Mouse (Mus musculus): ENCODE measurements around the gene Kif1b.
"Not testable (repeated sequence)": the region's sequence is repeated elsewhere in the genome, so short reads cannot be mapped to it uniquely, and the experiment has no call there.

The Kif1b gene

DNA sequence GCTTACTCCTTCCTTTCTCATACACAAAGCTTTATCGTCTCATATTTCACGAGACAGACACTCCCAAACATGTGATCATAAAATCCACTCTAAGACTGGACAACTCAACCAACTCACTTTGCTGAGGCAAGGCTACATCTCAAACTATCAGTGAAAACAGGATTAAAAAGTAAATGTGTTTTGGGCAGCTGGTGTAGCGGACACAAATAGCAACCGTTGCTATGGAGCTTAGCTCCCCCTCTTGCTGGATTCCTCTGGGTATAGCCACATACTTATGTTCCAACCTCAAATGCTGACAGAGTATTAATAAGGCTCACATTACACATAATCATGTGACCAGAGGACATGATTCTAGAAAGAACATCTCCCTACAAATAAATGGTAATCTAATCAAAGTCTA, 29.9 kb downstream of the Kif1b start:
- peak; percentile 22 for DNase-seq (ENCODE audit: extremely low spot score, low read depth, low spot score)

DNA sequence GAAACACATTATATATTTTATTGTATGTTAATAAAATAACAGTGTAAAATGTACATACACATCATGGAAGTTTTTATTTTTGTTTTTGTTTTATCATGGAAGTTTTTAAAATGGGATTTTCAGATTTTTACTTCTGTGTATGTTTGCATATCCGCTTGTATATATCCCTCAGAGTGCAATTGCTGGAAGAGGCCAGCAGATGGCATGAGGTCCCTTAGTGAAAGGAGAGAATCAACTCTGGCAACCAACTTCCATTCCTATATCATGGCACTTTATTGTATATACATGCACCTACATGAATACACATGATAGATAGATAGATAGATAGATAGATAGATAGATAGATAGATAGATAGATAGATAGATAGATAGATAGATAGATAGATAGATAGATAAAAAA, 34.4 kb downstream of the Kif1b start:
- DNase-seq (ENCODE audit: extremely low spot score, low read depth, low spot score), result no peak

DNA sequence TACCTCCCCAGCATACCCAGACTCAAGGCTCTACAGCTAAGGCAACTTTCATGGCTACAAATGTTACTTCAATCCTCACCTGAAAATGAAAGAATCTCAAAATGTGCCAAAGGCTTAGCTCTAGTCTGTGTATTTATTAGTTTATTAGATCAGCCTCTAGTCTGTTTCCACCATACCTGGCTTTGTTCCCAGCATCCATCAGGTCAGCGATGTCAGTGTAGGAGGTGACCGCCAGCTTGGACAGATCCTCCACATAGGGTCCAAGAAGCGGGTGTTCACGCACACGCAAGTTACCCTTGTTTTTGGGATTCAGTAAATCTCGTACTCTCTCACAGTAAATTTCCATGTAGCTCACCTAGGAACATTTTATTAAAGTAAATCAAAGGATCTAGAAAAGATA, 37.0 kb downstream of the Kif1b start:
- DNase-seq (ENCODE audit: extremely low spot score, low read depth, low spot score), result no peak

DNA sequence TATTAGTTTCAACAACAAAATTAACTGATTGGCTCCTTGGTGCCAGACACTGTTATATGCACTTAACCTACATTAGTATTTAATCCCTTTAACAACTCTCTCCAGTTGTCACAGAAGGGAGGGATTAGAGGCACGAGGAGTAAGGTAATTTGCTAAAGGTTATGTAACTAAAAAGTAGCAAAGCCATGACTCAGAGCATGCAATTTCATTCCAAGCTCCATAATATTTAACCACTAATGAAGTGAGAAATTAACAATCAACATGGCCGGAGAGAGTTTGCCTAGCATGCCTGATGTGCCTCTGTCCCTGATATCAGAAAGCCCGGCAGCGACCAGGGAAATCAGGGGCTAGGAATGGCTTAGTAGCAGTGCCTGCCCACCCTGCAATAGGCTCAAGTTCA, 38.5 kb downstream of the Kif1b start:
- DNase-seq (ENCODE audit: extremely low spot score, low read depth, low spot score), result no peak

DNA sequence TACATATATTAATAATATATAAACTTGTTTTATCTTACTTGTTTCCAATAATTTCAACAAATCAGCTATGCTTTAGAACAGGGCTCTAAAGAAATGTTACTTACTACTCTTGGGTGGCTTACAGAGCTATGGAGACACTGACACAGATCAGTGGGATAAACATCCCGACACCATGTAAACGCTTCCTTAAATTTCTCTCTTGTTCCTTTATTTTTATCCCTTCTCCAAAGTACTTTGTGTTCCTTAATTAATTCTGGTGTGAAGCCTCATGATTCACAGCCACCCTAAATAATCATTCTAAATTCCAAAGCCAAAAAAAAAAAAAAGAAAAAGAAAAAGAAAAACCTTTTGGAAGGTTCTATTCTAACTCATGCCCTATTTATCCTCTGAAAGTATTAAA, 42.6 kb downstream of the Kif1b start:
- no peak for DNase-seq (ENCODE audit: extremely low spot score, low read depth, low spot score)

DNA sequence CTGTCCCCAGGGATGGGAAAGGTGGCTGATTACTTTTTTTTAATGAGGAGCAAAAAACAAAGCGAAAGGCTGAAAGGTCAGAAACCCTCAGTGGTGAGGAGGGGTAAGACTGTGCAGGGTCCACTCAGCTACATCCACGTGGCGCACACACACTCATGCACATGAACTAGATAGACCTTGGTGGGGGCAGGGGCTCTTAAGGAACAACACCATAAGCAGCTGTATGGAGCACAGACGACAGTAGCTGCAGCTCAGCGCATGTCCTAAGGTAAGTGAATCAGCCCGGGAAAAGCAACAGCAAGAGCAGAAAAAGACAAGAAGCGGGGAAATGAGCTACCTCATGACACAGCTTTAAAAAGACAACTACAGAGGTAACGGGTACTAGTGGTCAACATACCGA, 44.3 kb downstream of the Kif1b start:
- no peak for DNase-seq (ENCODE audit: extremely low spot score, low read depth, low spot score)

DNA sequence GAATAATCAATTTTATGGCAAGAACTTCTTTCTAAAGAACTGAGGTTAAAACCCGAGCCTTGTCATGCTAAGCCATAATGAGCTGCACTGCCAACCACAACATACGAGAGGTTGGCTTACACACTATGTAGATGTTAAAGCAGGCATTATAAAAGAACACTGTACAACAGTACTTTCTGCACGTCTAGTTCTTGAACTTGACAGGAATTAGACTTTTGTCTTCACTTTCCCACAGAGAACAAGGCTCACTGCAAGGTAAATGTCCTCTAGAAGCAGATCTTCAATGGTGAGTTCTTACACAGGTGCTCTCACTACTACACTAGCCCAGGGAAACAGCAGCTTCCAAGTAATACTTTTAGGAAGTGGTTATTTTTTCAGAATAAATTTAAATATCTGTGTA, 46.0 kb downstream of the Kif1b start:
- DNase-seq (ENCODE audit: extremely low spot score, low read depth, low spot score), result no peak

DNA sequence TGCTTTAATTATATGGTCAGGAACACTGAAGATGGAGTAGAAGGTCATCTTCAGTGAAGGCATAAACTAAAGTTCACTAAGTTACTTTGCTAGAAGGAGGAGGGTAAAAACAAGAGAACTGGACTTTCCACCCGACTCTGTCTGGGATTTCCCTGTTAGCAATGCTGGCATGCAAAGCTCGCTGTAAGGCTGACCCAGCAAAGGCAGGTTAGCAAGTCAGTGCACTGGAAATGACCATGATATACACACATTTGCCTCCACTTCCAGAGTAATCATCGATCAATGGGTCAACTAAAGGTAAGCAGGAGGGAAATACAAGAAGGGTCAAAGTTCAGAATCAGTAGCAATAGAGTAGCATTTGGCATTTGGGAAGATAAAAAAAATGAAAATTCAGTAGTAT, 46.6 kb downstream of the Kif1b start:
- no peak for DNase-seq (ENCODE audit: extremely low spot score, low read depth, low spot score)

DNA sequence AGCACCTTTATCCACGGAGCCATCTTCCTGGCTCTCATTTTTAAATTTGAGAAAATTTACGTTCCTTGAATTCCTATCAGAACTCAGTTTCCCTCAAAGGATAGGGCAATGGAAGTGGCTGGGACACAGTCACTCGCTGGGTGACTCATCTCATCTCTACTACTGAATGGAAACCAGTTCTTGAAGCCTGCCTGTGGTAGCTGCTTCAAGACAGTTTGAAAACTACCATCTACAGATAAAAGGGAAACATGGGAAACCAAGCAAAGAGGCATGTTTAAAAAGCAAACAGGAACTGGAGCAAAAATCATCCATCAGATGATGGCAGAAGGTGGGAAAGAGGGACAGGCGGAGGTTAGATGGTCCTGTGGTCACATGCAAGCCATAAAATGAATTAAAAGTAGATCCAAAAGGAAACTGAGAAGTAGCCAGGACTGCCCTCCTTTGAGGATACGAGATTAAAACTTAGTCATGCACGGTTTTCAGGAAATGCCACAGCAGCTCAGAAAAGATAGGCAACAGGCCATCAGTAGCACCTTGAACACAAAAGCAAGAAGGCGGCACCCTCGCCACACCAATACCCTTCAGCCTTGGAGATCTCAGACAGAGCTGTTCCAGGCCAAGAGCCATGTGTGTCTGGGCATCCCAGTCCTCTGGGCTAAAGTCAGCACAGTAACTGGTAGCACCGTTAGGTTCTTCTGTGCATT, 48.0 kb downstream of the Kif1b start:
- no peak for DNase-seq (ENCODE audit: extremely low spot score, low read depth, low spot score)

DNA sequence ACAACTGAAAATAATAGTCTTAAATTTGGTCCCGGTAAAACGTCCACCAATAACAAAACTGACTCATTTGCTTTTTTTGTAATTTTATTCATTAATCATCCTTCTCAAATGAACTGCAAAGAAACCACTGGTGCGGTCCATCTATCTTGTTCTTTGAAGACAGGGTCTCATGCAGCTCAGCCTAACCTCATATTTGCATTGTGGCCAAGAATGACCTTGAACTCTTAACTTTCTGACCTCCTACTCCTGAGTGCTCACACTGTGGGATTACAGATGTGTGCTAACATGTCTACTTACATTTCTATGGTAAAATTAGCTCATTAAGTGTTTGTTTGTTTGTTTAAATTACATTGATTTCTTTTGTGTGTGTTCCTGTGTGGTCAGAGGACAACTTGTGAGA, 48.6 kb downstream of the Kif1b start:
- no peak for DNase-seq (ENCODE audit: extremely low spot score, low read depth, low spot score)

DNA sequence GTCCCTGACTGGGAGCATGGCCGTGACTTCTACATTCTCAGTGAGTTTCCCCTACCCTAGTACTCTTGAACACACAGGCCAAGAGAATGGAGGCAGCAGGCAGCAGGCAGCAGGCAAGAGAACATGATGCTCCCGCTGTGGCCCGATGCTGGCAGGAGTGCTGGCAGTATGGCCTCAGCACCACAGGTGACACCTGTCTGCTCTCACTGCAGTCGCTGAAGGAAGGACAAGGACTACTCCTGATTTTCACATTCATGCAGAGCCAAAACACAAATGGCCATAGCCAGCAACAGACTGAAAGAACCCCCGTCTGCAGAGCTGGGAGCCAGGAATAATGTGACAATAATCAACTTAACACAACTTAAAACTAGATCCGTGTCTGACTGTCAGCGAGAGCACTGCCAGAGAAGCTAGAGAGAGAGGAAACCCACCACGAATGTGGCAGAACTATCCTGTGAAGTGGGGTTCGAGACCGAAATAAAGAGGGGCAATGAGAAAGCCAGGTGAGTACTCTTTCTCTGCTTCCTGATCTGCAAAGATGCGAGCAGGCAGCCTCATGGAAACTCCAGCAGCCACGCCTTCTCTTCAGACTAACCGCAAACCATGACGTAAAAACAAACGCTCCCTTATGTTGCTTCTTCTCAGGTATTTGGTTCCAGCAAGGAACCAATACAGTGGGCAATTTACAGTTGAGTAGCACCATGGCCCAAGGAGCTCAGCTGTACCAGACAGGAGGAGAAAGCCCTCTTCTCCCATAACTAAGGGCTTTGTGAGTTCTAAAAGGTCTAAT, 50.8 kb downstream of the Kif1b start:
- no peak for DNase-seq (ENCODE audit: extremely low spot score, low read depth, low spot score)

DNA sequence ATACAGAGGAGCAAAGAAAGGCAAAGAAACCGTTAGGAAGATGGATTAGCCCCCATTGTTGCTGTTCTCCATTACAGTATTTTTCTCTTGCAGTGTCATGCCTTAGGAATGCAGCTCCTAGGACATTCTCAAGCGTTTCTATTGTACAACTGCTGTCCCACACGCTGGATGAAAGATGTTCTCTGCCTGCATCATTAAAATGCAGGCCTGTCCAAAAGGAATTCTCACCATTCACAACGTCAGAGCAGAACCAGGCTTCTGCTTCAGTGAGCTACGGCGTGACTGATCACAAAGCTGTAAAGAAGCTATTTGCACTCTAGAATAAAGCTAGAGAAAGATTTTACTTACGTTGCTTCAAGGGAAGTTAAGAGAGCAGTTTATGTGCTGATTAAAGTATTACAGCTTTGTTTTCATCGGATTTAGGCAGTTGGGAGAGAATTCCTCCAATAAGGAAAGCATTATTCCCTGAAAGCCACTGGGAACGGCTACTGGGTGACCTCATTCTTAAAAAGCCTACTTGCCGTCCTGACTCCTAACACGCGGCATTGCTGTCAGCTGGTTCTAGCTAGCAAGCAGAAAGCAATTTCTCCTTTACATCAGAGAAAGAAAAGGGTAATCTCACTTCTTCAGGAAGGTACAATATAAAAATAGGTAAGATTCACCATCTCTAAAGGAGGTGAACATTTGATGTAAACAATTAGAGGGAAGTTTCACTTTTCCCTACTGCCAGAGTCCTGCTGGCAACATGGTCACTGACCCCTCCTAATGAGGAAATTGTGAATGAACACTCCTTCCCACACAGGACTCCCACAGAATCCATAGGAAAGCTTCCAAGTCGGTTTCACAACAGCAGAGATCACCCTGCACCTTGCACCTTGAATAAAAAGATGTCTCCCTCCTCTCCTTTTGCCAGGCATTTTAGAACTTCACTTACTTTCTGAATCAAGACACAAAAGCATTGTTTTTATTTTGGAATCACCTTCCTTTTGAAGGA, 51.9 kb downstream of the Kif1b start:
- no peak for DNase-seq (ENCODE audit: extremely low spot score, low read depth, low spot score)

DNA sequence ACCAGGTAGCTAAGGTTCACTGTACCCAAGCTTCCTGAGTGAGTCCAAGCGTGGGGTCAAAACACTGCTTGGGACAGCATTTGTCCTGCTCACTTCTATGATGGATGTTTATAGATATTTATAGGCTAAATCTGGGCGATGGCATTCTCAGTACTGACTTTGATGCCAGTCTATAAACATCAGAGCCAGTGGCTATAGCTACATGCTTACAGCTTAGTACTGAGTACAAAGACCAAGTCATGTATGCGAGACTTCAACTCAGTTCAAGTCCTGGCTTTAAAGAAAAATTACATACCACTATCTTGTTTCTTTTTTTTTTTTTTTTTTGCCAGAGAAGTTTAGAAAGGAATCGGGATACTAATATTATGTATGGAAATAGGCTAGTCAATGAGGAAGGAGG, 52.7 kb downstream of the Kif1b start:
- DNase-seq (ENCODE audit: extremely low spot score, low read depth, low spot score), result no peak

DNA sequence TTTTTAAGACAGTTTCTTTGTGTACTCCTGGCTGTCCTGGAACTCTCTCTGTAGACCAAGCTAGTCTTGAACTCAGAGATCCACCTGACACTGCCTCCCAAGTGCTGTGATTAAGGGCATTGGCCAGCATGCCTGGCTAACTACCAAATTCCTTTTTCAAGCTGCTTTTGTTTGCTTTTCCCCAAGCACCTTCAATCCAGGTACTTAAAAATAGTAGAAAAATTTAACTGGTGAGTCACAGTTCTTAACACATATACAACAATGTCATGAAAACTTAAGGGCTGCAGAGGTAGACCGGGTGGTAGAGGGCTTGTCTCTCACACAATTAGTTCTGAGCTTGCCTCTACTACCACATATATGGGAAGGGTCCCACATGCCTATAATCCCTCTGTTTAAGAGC, 58.2 kb downstream of the Kif1b start:
- no peak for DNase-seq (ENCODE audit: extremely low spot score, low read depth, low spot score)

DNA sequence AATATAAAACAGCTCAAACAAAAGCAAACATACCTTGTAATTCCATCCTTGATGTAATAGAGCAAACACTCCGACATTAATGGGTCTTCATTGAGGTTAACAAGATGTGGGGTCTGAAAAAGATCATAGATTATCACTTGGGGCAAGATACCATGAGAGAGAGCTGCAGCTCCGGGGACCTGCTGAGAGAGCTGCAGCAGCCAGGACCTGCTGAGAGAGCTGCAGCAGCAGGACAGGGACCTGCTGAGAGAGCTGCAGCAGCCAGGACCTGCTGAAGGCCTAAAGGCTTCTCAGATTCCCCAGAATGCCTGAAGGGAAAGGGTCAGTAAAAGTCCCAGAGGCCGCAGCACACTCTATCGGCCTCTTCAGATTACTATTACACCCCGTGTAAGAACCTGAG, 59.7 kb downstream of the Kif1b start:
- no peak for DNase-seq (ENCODE audit: extremely low spot score, low read depth, low spot score)

DNA sequence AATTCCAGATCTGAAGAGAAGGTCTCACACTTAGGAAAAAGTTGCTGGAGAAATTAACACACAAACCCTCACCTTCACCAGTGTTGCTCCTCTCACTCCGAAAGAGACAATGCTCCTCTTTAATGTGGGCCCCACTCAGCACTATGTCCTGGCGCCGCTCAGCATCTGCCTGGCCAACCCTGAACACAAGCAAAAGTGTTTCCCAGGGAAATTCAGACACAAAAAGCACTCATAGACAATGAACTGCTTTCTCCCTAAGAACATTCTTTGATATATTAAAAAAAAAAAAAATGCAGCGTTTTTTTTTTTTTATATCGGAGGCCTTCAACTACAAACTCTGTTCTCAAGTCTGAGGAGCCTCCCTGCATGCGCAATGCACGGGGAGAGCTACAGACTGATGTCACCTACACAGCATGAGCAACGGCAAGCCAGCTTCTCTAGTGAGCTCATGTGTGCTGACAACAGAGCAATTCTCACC, 60.3 kb downstream of the Kif1b start:
- DNase-seq (ENCODE audit: extremely low spot score, low read depth, low spot score), result no peak

DNA sequence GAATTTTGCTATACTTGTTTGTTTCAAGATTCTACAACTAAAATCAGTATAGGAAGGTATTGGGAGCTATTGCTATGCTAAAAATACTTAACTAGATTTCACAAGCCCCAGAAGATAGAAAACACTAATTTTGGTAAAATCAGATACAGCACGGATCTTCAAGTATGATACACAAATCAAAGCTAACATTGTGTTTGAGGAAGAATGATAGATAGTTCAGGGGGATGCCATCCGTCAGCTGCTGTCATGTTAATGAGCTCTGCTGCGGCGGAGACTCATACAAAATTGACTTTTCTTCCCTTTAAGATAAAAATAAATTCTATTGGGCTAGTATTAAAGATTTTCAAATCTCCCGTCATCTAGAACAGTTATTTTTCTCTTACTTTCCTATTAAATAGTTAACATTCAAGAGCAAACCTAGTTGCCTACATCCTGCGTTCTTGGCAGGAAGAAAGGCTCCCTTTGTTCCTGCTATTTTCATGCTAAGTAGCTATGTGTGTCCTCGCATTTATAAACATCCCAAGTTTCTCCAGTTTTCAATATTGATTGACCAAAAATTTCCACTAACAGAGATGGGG, 60.8 kb downstream of the Kif1b start:
- no peak for DNase-seq (ENCODE audit: extremely low spot score, low read depth, low spot score)

DNA sequence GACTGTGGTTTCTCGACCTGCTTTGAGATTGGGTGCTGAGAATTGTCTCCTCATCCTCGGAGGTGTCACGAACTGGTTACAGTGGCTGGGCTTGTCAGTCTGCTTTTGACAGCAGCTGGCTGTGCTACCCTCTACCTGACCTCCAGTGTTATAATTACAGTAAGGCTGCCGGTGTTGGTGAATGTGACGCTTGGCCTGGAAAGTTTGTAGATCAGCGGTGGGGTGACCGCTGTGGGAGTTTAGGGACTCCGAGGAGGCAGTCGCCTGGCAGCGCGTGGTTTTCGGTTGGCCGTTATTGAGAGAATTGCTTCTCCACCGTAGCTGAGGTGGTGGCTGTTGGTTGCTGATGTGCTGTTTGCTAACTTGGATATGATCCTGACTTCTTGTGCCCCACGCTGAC, 70.5 kb downstream of the Kif1b start:
- no peak for DNase-seq (ENCODE audit: extremely low spot score, low read depth, low spot score)

DNA sequence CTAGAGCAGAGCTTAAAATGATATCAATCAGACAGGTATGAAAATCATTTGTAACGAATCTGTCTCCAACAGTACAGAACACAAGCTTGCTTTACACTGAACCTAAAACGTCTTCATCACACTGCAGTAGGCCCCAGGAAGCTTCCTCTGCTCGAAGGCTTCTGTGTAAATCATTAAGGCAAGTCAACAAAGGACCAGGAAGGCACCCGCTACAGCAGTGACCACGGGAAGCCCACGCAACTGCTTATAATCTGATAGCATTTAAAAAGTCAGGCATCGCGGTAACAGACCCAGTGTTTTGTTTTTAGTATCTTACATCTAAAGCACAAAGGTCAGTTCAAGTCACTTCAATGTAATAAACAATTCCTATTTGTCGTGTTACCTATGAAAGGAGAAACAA, 73.6 kb downstream of the Kif1b start:
- DNase-seq (ENCODE audit: extremely low spot score, low read depth, low spot score), result no peak

DNA sequence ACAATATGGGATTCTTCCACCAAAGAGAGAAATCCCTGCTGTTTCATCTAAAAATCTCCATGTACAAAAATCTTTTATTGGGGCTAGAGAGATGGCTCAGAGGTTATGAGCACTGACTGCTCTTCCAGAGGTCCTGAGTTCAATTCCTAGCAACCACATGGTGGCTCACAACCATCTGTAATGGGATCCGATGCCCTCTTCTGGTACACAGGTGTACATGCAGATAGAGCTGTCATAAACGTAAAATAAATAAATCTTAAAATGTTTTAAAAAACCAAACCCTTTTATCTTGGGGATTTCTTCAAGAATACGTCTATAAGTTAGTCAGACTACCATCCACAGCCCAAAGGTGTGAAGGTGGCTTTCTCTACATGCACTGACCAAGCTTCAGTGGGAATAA, 78.8 kb downstream of the Kif1b start:
- not testable (repeated sequence) for DNase-seq (ENCODE audit: extremely low spot score, low read depth, low spot score)

DNA sequence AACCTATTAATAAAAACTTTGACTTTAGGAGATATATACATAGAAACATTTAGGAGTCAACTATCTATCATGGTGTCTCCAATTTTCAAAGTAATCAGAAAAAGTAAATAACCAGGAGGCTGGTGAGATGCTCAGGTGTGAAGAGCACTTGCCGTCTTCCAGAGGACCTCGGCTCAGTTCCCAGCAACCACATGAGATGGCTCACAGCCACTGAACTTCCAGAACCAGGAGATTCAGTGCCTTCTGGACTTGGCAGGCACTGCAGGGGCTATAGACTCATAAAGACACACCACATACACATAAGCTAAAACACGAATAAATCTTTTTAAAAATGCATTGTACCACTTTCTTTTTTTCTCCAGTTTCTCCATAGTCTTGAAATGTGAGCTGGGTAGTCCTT, 79.2 kb downstream of the Kif1b start:
- DNase-seq (ENCODE audit: extremely low spot score, low read depth, low spot score), result no peak

All from hindlimb bud, embryonic 11.5 days (tissue).